Mouse (Mus musculus) thymus, adult 2 months (tissue): ENCODE results near the gene Ush1c. TPM values are rescaled to one million over a fixed set of nuclear protein-coding genes. Genes with fewer than 3 reads are reported as not detected.
"Not testable (repeated sequence)": the region's sequence is repeated elsewhere in the genome, so short reads cannot be mapped to it uniquely, and the experiment has no call there.

ENCODE experiments used
- DNase-seq: peaks from one replicate; pipeline ENCODE4 v3.0.0; 2021
- H3K27ac ChIP-seq: fragments of 200-500 bp; 2 replicates; pipeline ENCODE4 v1.5.1; 2012; ENCODE audit warnings: low read length, control low read depth; ENCODE audit not compliant: control insufficient read depth, insufficient read depth
- H3K27me3 ChIP-seq: fragments of 200-500 bp; 2 replicates; pipeline ENCODE4 v1.6.1; 2012; ENCODE audit warnings: mild to moderate bottlenecking, low read length, moderate library complexity, mixed read lengths; ENCODE audit not compliant: control insufficient read depth, insufficient read depth
- H3K36me3 ChIP-seq: fragments of 200-500 bp; 2 replicates; pipeline ENCODE4 v1.6.1; 2012; ENCODE audit warnings: mild to moderate bottlenecking, low read length, moderate library complexity; ENCODE audit not compliant: control insufficient read depth, insufficient read depth
- H3K4me1 ChIP-seq: fragments of 200-500 bp; replicated peaks from 2 replicates; pipeline ENCODE4 v1.6.1; 2012; ENCODE audit warnings: low read length; ENCODE audit not compliant: control insufficient read depth, insufficient read depth
- H3K4me3 ChIP-seq: fragments of 200-500 bp; 2 replicates; pipeline ENCODE4 v1.5.1; 2012; ENCODE audit warnings: mild to moderate bottlenecking, low read length, control low read depth, moderate library complexity; ENCODE audit not compliant: control insufficient read depth, insufficient read depth
- CTCF ChIP-seq: fragments of 200-500 bp; IDR thresholded peaks from 2 replicates; pipeline ENCODE4 v1.5.1; 2012; ENCODE audit warnings: mild to moderate bottlenecking, control low read depth, low read length, moderate library complexity, borderline replicate concordance; ENCODE audit not compliant: control insufficient read depth, poor library complexity, insufficient read depth; ENCODE audit errors: extremely low read depth
- POLR2A ChIP-seq: fragments of 200-500 bp; IDR thresholded peaks from 2 replicates; pipeline ENCODE4 v1.6.1; 2012; ENCODE audit warnings: mild to moderate bottlenecking, low read length, control low read depth, moderate library complexity; ENCODE audit not compliant: control insufficient read depth, poor library complexity, insufficient read depth; ENCODE audit errors: extremely low read depth
- WGBS: fragments of 180-500 bp; shearing (Covaris S2); methylation state at CpG from one replicate; pipeline ENCODE4 v1.1.7; 2018; 5-methylcytosine and 5-hydroxymethylcytosine counted together
- polyA plus RNA-seq: library from polyadenylated mRNA; depleted of rRNA; stranded (reverse); fragments of >200 nt; gene quantifications from 2 replicates; pipeline ENCODE4 v1.2.3, GENCODE M21; 2012

Gene Ush1c
- polyA plus RNA-seq, 1 experiment = 0.77 TPM

DNA sequence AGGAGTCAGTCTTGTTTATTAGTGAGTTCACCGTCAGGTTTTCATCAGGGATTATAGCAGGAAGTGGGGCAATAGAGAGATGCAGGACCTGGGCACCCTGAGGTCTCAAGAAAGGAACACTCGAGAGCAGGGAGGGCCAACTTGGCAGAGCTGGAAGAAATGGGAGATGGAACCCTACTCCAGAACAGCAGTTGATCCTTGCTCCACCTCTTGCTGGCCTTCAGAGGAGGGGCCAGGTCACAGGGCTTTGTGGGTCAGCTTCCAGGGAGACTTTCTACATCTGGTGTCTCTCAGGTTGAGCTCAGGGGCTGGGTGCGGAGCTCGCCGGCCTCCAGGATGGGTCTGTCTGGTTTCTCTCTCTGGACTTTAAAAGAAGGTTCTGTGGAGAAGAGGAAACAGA, 42.9 kb downstream of the Ush1c start:
- no peak overlapping the region for H3K27ac ChIP-seq
- H3K27me3 ChIP-seq = no peaks in the 10 kb centered on the region
- H3K4me3 ChIP-seq = no peak overlapping the region
- no peaks in the 10 kb centered on the region for H3K36me3 ChIP-seq
- TF ChIP-seq POLR2A (no peak), CTCF (no peak)
- 83% methylated on average over 5 of the region's 5 CpGs for WGBS
- H3K4me1 ChIP-seq = no peaks in the 10 kb centered on the region
- no peak for DNase-seq

DNA sequence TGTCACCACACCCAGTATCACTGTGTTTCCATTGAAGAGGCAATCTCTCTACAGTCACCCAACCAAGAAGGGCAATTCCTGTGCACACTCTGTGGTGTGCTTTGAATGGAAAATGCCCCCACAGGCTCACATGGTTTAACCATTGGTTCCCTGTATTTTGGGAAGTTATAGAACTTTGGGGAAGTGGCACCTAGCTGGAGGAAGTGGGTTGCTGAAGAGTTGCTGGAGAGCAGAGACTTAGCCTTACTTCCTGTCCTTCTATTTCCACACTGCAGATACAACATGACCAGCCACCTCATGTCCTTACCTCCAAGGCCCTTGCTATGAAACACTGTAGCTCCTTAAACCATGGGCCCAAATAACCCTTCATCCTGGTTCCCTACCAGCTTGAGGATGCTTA, 54.1 kb downstream of the Ush1c start:
- Histone ChIP-seq H3K36me3 (no peaks in the 10 kb centered on the region), H3K27ac (no peak overlapping the region)

DNA sequence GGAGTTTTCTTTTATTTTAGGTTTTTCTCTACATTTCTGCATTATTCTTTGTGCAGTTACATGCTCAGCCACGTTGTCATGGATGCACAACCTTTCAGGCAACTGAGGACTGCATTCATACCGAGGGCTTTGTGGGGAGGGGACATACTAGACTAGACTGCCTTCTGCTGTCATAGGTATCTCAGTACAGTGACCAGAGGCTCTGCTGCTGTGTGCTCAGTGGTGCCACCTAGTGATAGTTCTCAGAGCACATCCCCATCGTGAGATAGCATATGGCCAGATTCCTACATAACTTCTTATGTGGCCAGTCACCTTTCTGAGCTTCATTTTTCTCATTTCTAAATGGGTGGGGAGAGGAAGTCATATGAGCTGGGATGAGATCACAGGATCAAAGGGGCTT, 56.7 kb downstream of the Ush1c start:
- 4% methylated on average over 3 of the region's 3 CpGs for WGBS
- Histone ChIP-seq H3K4me3 (no peak overlapping the region), H3K27ac (no peak overlapping the region), H3K36me3 (no peaks in the 10 kb centered on the region), H3K4me1 (no peaks in the 10 kb centered on the region), H3K27me3 (no peaks in the 10 kb centered on the region; the same call in 1 of the 2 replicates)
- no peak for TF ChIP-seq CTCF
- TF ChIP-seq POLR2A = no peak
- peak; percentile 33 for DNase-seq

More for the DNA sequence above, 54.1 kb downstream of the Ush1c start:
- Histone ChIP-seq H3K4me1 (no peaks in the 10 kb centered on the region), H3K27me3 (no peaks in the 10 kb centered on the region; the same call in 1 of the 2 replicates), H3K4me3 (no peak overlapping the region)
- TF ChIP-seq POLR2A (no peak), CTCF (no peak)
- DNase-seq = no peak

DNA sequence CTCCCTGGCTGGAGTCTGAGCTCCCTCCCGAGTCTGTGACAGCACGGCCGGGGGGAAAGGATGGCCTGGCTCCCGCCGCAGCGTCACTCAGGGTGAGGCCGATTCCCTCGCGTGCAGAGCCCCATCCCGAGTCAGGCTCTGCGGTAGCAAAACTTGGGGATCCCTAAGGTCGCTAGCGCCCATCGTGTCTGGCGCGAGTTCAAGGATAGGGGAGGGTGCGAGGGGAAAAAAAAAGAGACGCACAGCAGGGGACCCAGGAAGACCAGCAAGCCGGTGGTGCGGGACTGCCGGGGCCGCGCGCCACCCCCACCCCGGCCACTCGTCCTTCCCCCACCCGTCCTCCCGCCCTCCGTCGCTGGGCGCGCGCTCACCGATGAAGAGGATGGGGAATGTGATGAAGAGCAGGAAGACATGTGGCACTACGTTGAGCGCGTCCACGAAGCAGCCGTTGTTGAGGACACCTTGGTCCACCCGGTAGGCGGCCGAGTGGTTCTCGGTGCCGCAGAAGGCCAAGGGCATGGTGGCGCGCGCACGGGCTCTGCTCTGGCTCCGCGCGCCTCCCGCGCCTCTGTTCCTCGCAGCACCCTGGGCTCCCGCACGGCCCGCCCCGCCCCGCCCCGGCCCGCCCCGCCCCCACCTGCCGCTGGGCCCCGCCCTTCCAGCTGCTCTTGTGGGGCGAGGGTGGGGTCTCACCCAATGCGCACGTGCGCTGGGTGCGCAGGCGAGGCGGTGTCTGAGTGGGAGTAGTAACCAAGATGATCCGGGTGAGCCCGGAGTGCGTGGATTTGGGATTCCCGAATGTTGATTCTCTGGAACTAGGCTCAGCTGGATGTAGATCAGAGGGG, 58.6 kb downstream of the Ush1c start, which contains the start of gene Abcc8:
TSS of gene Abcc8 (minus strand) at position 603 of the 845 bp plus-strand sequence.
- 5% methylated on average over 74 of the region's 75 CpGs for WGBS
- no peaks in the 10 kb centered on the region; the same call in 1 of the 2 replicates for H3K27me3 ChIP-seq
- no peak for TF ChIP-seq CTCF
- no peak for TF ChIP-seq POLR2A
- H3K4me1 ChIP-seq = no peaks in the 10 kb centered on the region
- no peak within 1 kb of the TSS for H3K27ac ChIP-seq
- H3K36me3 ChIP-seq = no peaks in the 10 kb centered on the region
- H3K4me3 ChIP-seq = no peak within 1 kb of the TSS
- no peak for DNase-seq

DNA sequence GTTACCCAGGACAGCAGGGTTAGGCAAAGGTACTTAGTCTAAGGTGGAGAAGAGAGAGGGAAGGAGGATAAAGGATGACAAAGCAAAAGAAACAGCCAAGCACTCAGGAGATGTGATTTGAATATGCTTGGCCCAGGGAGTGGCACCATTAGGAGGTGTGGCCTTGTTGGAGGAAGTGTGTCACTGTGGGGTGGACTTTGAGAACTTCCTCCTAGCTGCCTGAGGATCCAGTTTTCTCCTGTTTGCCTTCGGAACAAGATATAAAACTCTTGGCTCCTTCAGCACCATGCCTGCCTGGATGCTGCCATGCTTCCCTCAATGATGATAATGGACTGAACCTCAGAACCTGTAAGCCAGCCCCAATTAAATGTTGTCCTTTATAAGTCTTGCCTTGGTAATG, 69.3 kb downstream of the Ush1c start:
- H3K36me3 ChIP-seq, H3K4me3 ChIP-seq, H3K4me1 ChIP-seq, H3K27ac ChIP-seq, H3K27me3 ChIP-seq, DNase-seq: not testable (repeated sequence)
- 57% methylated on average over 1 of the region's 1 CpGs for whole genome bisulfite sequencing

DNA sequence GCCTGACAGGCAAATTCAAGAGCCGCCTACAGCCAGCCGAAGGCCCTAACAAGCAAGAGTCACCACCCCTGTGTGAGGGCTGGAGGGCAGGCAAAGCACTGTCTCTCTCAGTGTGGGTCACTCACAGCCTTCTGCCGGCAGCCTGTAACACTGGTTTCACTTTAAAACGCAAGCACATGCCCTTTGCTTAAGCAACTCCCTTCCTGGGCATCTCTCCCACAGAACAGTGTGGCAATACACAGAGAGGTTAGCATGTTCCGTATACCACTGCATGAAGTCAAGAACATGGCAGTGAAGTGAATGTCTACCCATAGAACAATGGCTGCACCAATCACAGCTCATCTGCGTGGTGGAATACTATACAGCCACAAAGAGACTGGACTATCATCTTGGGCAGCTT, 69.9 kb downstream of the Ush1c start:
- Histone ChIP-seq H3K4me1 (no peaks in the 10 kb centered on the region), H3K36me3 (no peaks in the 10 kb centered on the region), H3K27me3 (no peaks in the 10 kb centered on the region), H3K4me3 (no peak overlapping the region), H3K27ac (no peak overlapping the region)
- no peak for DNase-seq
- TF ChIP-seq POLR2A = no peak
- no peak for TF ChIP-seq CTCF
- 92% methylated on average over 6 of the region's 6 CpGs for WGBS

DNA sequence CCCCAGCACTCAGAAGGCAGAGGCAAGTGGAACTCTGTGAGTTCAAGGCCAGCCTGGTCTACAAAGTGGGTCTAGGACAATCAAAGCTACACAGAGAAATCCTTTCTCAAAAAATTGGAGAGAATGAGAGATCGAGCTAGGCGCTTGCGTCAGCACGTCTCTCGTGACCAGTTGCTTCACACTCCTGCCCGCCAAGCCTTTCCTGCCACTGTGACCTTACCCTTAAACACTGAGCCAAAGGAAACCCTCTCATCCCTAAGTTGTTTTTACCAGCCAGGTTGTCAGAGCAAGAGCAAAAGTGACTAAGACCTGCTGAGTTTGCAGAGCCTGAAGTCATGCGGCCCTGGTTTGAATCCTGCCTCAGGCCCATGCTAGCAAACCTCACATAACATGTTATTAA, 70.4 kb downstream of the Ush1c start:
- no peak for DNase-seq
- TF ChIP-seq POLR2A = no peak
- no peak for TF ChIP-seq CTCF
- H3K4me1 ChIP-seq = no peaks in the 10 kb centered on the region
- no peaks in the 10 kb centered on the region for H3K27me3 ChIP-seq
- H3K36me3 ChIP-seq = no peaks in the 10 kb centered on the region
- H3K4me3 ChIP-seq = no peak overlapping the region
- H3K27ac ChIP-seq = no peak overlapping the region
- WGBS = 95% methylated on average over 7 of the region's 7 CpGs
